Mouse (Mus musculus): Measurements from ENCODE around the gene Epgn.

- TF ChIP-seq CTCF (IDR thresholded peaks at IDR 0.05; ENCODE audit: extremely low read depth, insufficient read length, insufficient replicate concordance, low read depth, low read length) (no peak), POLR2A (IDR thresholded peaks at IDR 0.05; ENCODE audit: low read depth, low read length) (no peak)
Observed at GRCm38 (mm10) chr5:91075021-91075420, 47.8 kb downstream of the Epgn start.
